Mouse (Mus musculus) CH12F3 (cell line): ENCODE data around the gene 1700010I14Rik.

Source experiments
- in situ Hi-C: fragments of 300-500 bp; cut with MboI; formaldehyde crosslinking; loops from 2 replicates; pipeline ENCODE4 v1.14.3; 2020; ENCODE audit warnings: low sequenced_read_pairs

1700010I14Rik gene

DNA sequence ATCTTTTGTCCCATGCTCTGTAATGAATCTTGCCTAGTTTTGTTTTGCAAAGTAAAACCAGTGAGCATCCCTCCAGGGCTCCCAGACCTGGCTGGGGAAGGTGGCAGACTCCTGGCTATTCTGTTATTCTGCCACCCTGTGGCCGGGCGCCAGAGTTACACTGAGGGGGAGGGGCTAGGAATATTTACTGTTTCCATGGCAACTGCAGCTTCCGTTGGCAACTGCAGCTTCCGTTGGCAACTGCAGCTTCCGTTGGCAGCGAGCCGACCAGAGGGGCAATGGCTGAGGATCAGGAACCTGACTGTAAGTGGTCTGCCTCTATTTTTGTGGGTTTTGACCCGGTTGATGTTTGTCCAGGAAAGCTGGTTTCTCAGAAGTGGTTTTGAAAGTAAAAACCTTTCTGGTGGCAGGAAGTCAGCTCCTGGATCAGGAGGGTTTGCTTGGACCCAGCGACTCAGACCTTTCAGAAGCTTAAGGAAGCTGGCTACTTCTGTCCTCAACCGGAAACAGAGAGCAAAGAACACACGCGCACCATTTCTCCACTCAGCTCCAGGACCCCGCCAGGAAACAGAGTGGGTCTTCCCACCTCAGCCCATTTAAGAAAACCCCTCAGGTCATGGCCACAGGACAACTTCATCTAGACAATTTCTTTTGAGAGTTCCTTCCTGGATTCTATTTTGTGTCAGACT is at the start of gene 1700010I14Rik:
Gene 1700010I14Rik, plus strand, starts transcription at position 215 of the 689 bp plus-strand sequence.
- in situ Hi-C loops = no loop called here

DNA sequence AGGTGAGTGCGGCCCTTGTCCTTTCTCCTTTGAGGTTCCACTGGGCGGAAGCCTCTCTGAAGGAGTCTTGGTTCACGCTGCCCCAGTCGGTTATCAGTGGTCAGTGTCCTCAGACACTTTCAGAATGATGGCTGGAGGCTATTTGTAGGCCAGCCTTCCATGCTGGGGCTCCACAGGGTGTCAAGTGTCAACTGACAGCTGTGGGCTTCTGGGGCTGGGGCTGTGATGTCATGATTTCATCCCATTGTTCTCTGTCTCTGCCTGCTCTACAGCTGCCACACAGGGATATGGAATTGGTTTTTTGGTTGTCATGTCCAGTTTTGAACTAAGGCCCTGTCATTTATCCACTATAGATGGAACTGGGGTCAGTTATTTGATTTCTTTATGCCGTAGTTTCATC is 36.5 kb upstream of the 1700010I14Rik start:
- in situ Hi-C loops = no loop called here

DNA sequence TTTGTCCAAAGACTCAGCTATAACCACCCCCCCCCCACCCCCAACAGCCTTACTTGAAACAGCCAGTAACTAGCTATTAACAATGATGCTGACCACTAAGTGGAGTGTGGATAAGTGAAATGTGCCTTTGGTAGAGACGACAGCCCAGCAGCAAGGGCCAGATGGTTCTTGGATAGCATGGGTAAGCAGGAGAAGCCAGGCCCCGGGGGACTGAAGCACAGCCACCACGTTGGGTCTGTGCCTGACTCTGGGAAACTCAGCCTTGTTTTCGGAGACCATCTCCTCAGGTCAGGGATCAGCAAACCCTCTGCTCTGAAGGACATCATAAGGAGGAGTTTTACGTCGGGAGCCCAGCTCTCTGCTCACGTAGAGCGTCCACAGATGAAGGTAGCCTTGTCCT is 35.2 kb upstream of the 1700010I14Rik start:
- in situ Hi-C loops = no loop called here

DNA sequence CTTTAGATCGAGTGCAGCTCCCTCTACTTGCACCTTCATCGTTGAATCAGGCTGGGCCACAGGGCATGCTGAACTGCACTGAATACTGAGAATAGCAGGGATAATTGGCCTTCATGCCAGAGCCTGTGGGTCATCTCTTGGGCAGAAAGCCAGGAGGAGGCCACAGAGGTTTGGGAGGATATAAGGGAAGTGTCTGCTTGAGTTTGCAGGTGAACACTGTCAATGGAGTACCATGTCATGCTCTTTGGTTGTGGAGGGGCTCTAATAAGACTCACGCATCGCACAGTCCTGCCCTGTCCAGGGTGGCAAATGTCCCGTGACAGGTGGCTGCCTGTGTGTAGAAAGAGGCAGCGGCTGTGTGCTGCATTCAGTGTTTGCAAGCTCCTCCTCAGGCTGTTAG is 30.0 kb upstream of the 1700010I14Rik start:
- in situ Hi-C loops = no loop called here

DNA sequence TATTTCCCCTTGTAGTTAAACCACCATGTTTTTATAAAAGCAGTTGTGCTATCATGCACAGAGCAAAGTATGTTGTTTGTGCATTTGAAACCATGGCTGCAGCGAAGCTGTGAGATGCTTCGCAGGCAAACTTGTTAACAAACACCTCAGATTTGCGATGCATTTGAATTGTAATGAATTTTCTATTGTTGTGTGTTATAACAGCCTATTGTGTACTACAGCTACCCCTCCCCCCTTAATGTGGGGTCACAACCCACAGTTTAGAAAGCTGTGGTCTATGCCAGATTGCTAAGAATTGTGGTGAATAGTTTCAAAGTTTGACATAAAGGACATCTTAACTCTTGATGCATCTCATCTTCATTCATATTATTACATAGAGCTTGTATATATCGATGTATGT is 27.7 kb upstream of the 1700010I14Rik start:
- in situ Hi-C loops = no loop called here

- in situ Hi-C loops = no loop called here
These were observed 27.0 kb upstream of the 1700010I14Rik start for GRCm38 (mm10) chr17:8961097-8961496.

DNA sequence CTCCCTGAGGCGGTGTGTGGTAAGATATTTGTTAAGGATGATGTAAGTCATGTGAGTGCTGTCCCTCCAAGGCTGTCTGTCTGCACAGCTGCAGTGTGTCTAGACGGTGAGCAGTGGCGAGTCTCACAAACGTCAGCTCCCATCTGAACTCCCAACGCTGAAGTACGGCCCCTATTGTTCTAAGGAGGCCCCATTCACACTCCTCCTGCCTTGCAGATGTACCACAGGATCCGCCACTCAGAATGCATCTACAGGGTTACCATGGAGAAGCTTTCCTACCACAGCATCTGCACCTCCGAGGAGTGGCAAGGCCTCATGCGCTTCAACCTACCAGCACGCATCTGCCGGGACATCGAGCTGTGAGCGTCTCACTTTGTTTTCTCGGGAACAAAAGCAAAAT is 26.5 kb upstream of the 1700010I14Rik start:
- in situ Hi-C loops = no loop called here

DNA sequence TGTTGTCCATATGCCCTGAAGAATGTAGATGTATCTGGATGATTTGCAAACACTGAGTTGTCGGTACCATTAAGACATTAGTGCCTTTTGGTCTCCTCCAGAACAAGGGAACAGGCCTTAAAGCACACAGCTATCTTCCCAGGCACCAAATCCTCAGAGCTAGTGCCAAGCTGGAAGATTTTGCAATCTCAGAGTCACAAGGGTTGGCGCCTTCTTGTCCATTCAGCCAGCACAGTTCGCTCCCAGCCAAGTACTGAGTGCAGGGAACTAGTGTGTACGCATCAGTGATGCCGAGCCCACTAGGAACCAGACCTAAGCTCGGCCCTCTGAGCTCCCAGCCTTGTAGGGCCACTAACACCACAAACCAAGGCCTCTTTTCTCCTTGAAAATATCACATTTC is 23.0 kb upstream of the 1700010I14Rik start:
- in situ Hi-C loops = no loop called here

GRCm38 (mm10) chr17:8972152-8972854 is 15.8 kb upstream of the 1700010I14Rik start:
- in situ Hi-C loops = no loop called here

DNA sequence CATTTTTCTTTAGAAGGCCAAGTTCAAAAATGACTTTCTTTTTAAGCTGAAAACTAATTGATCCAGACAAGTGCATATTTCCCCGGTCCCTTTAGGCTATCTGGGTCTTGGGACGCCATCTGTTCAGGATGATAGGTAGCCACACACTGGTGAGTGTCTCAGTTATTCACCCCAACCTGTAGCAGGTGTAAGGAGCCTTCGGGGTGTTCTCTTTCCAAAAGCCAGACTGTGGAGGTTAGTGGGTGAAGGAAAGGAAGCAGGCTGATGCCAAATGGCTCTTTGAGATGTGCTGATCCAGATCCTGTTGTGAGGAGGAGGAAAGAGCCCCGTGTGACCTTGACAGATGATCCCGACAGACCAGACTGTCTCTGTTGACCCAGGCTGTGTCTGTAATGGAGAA is 14.8 kb upstream of the 1700010I14Rik start:
- in situ Hi-C loops = no loop called here

GRCm38 (mm10) chr17:8974423-8974822 is 13.7 kb upstream of the 1700010I14Rik start:
- in situ Hi-C loops = no loop called here

DNA sequence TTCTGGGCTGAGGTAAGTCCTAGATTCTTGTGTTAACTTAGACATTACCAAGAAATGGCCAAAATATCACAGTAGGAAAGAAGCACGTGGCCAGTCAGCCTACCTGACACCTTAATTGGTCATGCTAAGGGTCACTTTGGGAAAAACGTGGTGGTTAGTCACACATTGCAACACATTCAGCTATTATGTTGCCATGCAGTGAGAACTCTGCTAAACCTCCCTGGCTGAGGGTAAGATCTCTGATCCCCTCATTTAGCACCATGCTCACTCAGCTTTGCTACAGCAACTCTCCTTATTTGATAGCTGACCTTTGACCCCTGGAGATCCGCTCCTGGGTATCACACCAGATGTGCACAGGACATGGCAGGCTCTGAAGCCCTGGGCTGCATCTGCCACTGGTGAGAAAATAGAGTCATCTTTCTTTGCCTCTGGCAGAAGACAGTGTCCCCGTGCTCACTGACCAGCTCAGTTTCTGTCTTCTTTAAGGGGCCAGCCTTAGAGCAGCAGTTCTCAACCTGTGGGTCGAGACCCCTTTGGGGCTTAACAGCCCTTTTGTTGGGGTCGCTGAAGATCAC is 13.2 kb upstream of the 1700010I14Rik start:
- in situ Hi-C loops = no loop called here

- in situ Hi-C loops = no loop called here
These were observed 11.4 kb upstream of the 1700010I14Rik start for GRCm38 (mm10) chr17:8976745-8977144.

DNA sequence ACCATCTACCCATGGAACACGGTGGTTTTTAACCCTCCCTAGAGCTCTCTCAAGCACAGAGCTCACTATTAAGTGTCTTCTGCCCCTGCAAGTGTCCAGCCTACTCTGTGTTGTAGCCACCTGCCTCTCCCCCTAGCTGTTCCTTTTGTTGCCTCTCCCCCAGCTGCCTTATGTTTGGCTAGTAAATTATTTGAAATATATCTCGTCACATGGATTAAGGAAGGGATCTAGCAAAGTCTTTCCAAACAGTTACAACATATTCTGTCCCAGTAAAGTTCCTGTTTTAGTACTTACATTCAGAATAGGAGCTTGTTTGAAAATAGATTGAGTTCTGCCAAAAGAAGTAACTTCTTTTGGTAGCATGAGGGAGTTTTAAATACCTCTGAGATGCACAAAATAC is 10.9 kb upstream of the 1700010I14Rik start:
- in situ Hi-C loops = no loop called here

GRCm38 (mm10) chr17:8983576-8983975 is 4.6 kb upstream of the 1700010I14Rik start:
- in situ Hi-C loops = no loop called here

GRCm38 (mm10) chr17:8985714-8986113 is 2.4 kb upstream of the 1700010I14Rik start:
- in situ Hi-C loops = no loop called here

DNA sequence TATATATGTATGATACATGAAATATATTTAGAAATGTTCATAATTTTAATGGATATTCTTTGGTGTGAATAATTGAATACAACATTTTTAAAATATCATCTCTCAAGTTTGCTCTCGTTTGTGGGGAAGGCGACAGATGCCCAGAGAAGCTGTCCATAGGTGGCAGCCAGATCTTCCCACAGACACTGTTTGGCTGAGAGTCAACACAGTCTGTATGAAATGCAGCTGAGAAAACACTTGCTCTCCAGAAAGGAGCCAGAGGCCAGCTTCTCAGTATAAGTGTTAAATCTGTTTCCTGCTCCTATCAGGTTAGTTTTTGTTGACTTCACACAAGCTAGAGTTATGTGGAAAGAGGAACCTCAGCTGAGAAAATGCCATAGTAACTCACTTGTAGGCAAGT is 1.6 kb upstream of the 1700010I14Rik start:
- in situ Hi-C loops = no loop called here

DNA sequence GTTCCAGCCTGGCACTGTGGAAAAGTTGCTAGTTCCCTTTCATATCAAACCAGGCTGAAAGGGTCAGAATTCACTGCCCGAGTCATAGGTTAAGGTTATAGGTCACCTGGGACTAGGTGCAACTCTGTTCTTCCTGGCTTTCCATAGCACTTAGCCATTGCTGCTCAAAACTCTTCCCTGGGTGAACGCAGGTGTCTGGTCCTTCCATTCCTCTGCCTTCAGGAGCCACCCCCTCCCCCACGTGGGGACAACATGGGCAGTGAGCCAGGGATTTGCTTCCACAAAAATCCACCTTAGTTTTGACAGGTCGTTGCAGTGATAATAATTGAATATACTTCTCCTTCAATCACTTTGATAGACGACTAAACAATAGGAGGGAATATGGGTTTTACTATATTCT is 764 bp upstream of the 1700010I14Rik start:
- in situ Hi-C loops = no loop called here

DNA sequence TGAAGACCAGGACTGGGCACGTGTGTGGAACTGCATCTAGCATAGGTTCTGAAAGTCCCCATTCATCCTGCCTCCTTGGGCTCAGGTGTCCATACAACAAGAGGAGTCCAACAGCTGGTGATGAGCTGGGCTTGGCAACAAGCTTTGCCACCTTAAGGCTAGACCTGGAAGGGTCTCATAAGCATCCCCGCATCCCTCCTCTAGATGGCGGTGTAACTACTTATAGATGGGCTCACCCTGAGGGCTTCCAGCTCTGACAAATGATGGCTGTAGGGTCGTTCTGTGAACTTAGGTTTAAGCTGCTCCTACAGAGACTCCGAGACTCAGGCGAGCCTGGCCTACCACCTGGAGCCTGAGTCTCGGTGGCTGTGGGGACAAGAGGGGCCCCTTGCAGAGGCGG is 3.0 kb downstream of the 1700010I14Rik start:
- in situ Hi-C loops = no loop called here

DNA sequence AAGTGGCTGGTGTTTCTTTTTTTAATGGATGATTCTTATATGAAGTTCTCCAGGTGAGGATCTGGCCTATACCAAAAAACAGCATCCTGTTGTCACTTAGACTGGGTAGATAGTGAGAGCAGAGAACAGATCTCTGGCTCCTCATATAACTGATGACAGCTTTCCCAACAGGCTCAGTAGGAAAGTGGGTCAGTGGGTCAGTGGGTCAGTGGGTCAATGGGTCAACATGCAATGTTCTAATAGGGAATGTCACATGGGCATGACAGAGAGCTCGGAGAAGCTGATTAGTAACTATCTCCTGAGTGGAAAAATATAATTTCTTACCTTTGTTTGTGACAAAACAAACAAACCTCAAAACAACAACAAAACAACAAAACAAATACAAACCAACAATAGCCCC is 7.2 kb downstream of the 1700010I14Rik start:
- in situ Hi-C loops = no loop called here

GRCm38 (mm10) chr17:9002438-9002837 is 14.3 kb downstream of the 1700010I14Rik start:
- in situ Hi-C loops = no loop called here

- in situ Hi-C loops = no loop called here
These were observed 16.4 kb downstream of the 1700010I14Rik start for GRCm38 (mm10) chr17:9004516-9004915.
